Mouse (Mus musculus): ENCODE data around the gene Rplp0. TPM values are rescaled to one million over a fixed set of nuclear protein-coding genes. Genes with fewer than 3 reads are reported as not detected.

The Rplp0 gene
- polyA plus RNA-seq, 1 experiment from 2014 or later, result 1,000 TPM

DNA sequence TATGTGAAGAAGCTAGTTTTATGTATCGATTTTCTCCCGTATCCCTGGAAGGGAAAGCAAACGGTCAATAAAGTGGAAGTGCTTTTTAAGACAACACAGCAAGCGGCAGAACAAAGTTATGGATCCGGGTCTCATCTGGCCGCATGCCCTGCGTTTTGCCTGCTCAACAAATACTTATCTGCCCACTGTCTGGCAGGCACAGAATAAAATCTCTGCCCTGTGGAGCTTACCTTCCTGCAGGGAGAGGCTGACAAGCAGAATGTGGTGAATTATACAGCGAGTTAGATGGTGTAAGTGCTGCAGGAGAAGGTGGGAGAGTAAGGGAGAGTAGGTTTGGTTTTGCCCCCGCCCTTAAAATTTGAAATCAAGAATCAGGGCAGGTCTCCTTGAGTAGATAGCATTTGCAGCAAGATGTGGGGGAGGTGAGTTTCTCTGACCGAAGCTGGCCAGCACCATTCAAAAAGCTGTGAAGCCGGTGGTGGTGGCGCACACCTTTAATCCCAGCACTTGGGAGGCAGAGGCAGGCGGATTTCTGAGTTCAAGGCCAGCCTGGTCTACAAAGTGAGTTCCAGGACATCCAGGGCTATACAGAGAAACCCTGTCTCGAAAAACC, 979 bp upstream of the Rplp0 start:
- no peak for ATAC-seq (ENCODE audit: low FRiP score)
- 90% methylated on average over 14 of the region's 14 CpGs for WGBS
- H3K4me2 ChIP-seq (replicated peaks), result no peak overlapping the region
- H3K27me3 ChIP-seq (ENCODE audit: control insufficient read depth, insufficient read depth, low read length), result no peaks in the 10 kb centered on the region
- no peak overlapping the region for H3K4me3 ChIP-seq (replicated peaks; ENCODE audit: low read length)
- no peak for DNase-seq (ENCODE audit: low spot score)
- peaks cover 44% of the 10 kb centered on the region for H3K36me3 ChIP-seq (replicated peaks; ENCODE audit: control insufficient read depth, insufficient read depth)
- no peaks in the 10 kb centered on the region for H3K9me3 ChIP-seq (ENCODE audit: control insufficient read depth, low read length)
- no peak overlapping the region for H3K27ac ChIP-seq
- no peak overlapping the region for H3K9ac ChIP-seq
- H3K4me1 ChIP-seq (replicated peaks; ENCODE audit: control insufficient read depth, insufficient read depth, low read length), result peaks cover 10% of the 10 kb centered on the region

GRCm38 (mm10) chr5:115560336-115560905, 1.2 kb downstream of the Rplp0 start:
- 44% methylated on average over 13 of the region's 13 CpGs for WGBS
- H3K4me2 ChIP-seq (replicated peaks), result peak overlapping the region; percentile 65
- DNase-seq (ENCODE audit: low spot score) (no peak), ATAC-seq (ENCODE audit: low FRiP score) (no peak)
- peak overlapping the region; percentile 91 for H3K4me3 ChIP-seq (replicated peaks; ENCODE audit: low read length)
- H3K4me1 ChIP-seq (replicated peaks; ENCODE audit: control insufficient read depth, insufficient read depth, low read length), result peaks cover 19% of the 10 kb centered on the region
- H3K9ac ChIP-seq, result peak overlapping the region; percentile 97
- H3K36me3 ChIP-seq (replicated peaks; ENCODE audit: control insufficient read depth, insufficient read depth), result peaks cover 41% of the 10 kb centered on the region
- H3K27ac ChIP-seq, result no peak overlapping the region; the same call in 1 of the 2 replicates
- H3K27me3 ChIP-seq (ENCODE audit: control insufficient read depth, insufficient read depth, low read length), result no peaks in the 10 kb centered on the region
- no peaks in the 10 kb centered on the region for H3K9me3 ChIP-seq (ENCODE audit: control insufficient read depth, low read length)

GRCm38 (mm10) chr5:115563771-115564585, 4.7 kb downstream of the Rplp0 start:
- ATAC-seq (ENCODE audit: low FRiP score) (no peak), DNase-seq (ENCODE audit: low spot score) (no peak)
- H3K4me1 ChIP-seq (replicated peaks; ENCODE audit: control insufficient read depth, insufficient read depth, low read length), result peaks cover 27% of the 10 kb centered on the region
- no peak overlapping the region for H3K4me3 ChIP-seq (replicated peaks; ENCODE audit: low read length)
- H3K36me3 ChIP-seq (replicated peaks; ENCODE audit: control insufficient read depth, insufficient read depth), result peaks cover 41% of the 10 kb centered on the region
- H3K9me3 ChIP-seq (ENCODE audit: control insufficient read depth, low read length), result no peaks in the 10 kb centered on the region
- H3K27ac ChIP-seq, result no peak overlapping the region; the same call in 1 of the 2 replicates
- H3K27me3 ChIP-seq (ENCODE audit: control insufficient read depth, insufficient read depth, low read length), result no peaks in the 10 kb centered on the region
- peak overlapping the region; percentile 90 for H3K4me2 ChIP-seq (replicated peaks)
- WGBS, result 43% methylated on average over 5 of the region's 5 CpGs
- H3K9ac ChIP-seq, result no peak overlapping the region

- DNase-seq (ENCODE audit: low spot score) (peak; percentile 77), ATAC-seq (ENCODE audit: low FRiP score) (peak; percentile 90)
- H3K36me3 ChIP-seq (replicated peaks; ENCODE audit: control insufficient read depth, insufficient read depth), result peaks cover 41% of the 10 kb centered on the region
- H3K4me1 ChIP-seq (replicated peaks; ENCODE audit: control insufficient read depth, insufficient read depth, low read length), result peaks cover 27% of the 10 kb centered on the region
- peak within 1 kb of the TSS; percentile 81 for H3K27ac ChIP-seq
- no peaks in the 10 kb centered on the region for H3K27me3 ChIP-seq (ENCODE audit: control insufficient read depth, insufficient read depth, low read length)
- H3K9ac ChIP-seq, result peak within 1 kb of the TSS; percentile 92
- H3K4me2 ChIP-seq (replicated peaks), result peak within 1 kb of the TSS; percentile 90
- 3% methylated on average over 53 of the region's 55 CpGs for WGBS
- H3K4me3 ChIP-seq (replicated peaks; ENCODE audit: low read length), result peak within 1 kb of the TSS; percentile 97
- H3K9me3 ChIP-seq (ENCODE audit: control insufficient read depth, low read length), result no peaks in the 10 kb centered on the region
These were observed 5.6 kb downstream of the Rplp0 start, which contains the start of gene Gcn1l1 for GRCm38 (mm10) chr5:115564737-115565393. TSS of gene Gcn1l1 (plus strand) at chr5:115565254.

DNA sequence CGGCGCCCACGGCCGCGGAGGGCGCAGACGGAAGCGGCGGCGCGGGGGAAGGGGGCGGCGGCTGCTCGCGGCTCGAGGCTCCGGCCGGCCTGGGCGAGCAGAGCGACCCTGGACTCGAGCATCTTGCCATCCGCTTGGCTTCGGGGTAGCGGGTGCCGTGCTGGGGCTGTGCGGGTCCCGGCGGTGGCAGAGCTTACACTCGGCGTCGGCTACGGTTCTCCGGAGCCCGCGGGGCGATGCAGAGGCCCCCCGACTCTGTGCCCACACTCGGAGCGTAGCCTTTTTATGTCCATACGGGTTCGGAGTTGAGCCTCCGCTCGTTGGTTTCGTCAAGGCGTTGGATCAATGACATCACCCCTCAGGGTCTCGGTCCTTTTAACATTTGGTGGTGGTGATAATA, 6.1 kb downstream of the Rplp0 start:
- no peaks in the 10 kb centered on the region for H3K9me3 ChIP-seq (ENCODE audit: control insufficient read depth, low read length)
- H3K4me2 ChIP-seq (replicated peaks), result peak overlapping the region; percentile 90
- peak overlapping the region; percentile 81 for H3K27ac ChIP-seq
- H3K4me1 ChIP-seq (replicated peaks; ENCODE audit: control insufficient read depth, insufficient read depth, low read length), result peaks cover 23% of the 10 kb centered on the region
- H3K4me3 ChIP-seq (replicated peaks; ENCODE audit: low read length), result peak overlapping the region; percentile 97
- H3K9ac ChIP-seq, result peak overlapping the region; percentile 92
- ATAC-seq (ENCODE audit: low FRiP score) (peak; percentile 41; the same call in 1 of the 2 replicates), DNase-seq (ENCODE audit: low spot score) (no peak)
- no peaks in the 10 kb centered on the region for H3K27me3 ChIP-seq (ENCODE audit: control insufficient read depth, insufficient read depth, low read length)
- under 1% methylated on average over 27 of the region's 46 CpGs for WGBS
- H3K36me3 ChIP-seq (replicated peaks; ENCODE audit: control insufficient read depth, insufficient read depth), result peaks cover 40% of the 10 kb centered on the region

GRCm38 (mm10) chr5:115568681-115569080, 9.4 kb downstream of the Rplp0 start:
- WGBS, result 41% methylated on average over 10 of the region's 10 CpGs
- ATAC-seq (ENCODE audit: low FRiP score) (no peak), DNase-seq (ENCODE audit: low spot score) (no peak)
- peaks cover 17% of the 10 kb centered on the region for H3K4me1 ChIP-seq (replicated peaks; ENCODE audit: control insufficient read depth, insufficient read depth, low read length)
- no peaks in the 10 kb centered on the region for H3K9me3 ChIP-seq (ENCODE audit: control insufficient read depth, low read length)
- H3K27ac ChIP-seq, result no peak overlapping the region
- no peak overlapping the region for H3K4me2 ChIP-seq (replicated peaks)
- no peaks in the 10 kb centered on the region for H3K27me3 ChIP-seq (ENCODE audit: control insufficient read depth, insufficient read depth, low read length)
- peaks cover 34% of the 10 kb centered on the region for H3K36me3 ChIP-seq (replicated peaks; ENCODE audit: control insufficient read depth, insufficient read depth)
- no peak overlapping the region for H3K9ac ChIP-seq
- no peak overlapping the region for H3K4me3 ChIP-seq (replicated peaks; ENCODE audit: low read length)

- Histone ChIP-seq H3K9me3 (ENCODE audit: control insufficient read depth, low read length) (no peaks in the 10 kb centered on the region), H3K4me2 (replicated peaks) (no peak overlapping the region), H3K27ac (no peak overlapping the region), H3K36me3 (replicated peaks; ENCODE audit: control insufficient read depth, insufficient read depth) (peaks cover 34% of the 10 kb centered on the region), H3K4me1 (replicated peaks; ENCODE audit: control insufficient read depth, insufficient read depth, low read length) (peaks cover 15% of the 10 kb centered on the region), H3K9ac (no peak overlapping the region), H3K27me3 (ENCODE audit: control insufficient read depth, insufficient read depth, low read length) (no peaks in the 10 kb centered on the region), H3K4me3 (replicated peaks; ENCODE audit: low read length) (no peak overlapping the region)
- 81% methylated on average over 11 of the region's 11 CpGs for WGBS
- no peak for ATAC-seq (ENCODE audit: low FRiP score)
- no peak for DNase-seq (ENCODE audit: low spot score)
These were observed 10.0 kb downstream of the Rplp0 start for GRCm38 (mm10) chr5:115569308-115569707.

DNA sequence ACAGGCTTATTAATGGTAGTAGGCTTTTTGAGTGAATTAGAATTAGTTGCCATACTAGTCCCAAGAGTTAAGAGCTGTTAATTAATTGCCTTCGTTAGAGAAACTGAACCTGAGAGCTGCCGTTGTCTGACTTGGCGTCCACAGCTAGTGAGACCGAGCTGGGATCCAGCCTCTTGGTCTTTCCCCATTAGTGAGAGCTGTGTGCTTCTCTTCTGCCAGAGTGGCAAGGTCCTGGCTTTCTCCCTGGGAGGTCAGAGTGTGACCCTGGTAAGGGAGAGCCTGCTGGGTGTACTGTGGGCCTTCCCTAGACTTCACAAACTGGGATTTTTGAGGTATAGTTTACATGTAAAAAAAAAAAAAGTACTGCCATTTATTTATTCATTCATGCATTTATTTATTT, 10.5 kb downstream of the Rplp0 start:
- Histone ChIP-seq H3K4me2 (replicated peaks) (no peak overlapping the region), H3K36me3 (replicated peaks; ENCODE audit: control insufficient read depth, insufficient read depth) (peaks cover 38% of the 10 kb centered on the region), H3K9ac (no peak overlapping the region), H3K27ac (no peak overlapping the region), H3K27me3 (ENCODE audit: control insufficient read depth, insufficient read depth, low read length) (no peaks in the 10 kb centered on the region), H3K4me1 (replicated peaks; ENCODE audit: control insufficient read depth, insufficient read depth, low read length) (peaks cover 11% of the 10 kb centered on the region), H3K9me3 (ENCODE audit: control insufficient read depth, low read length) (no peaks in the 10 kb centered on the region), H3K4me3 (replicated peaks; ENCODE audit: low read length) (no peak overlapping the region)
- WGBS, result 77% methylated on average over 4 of the region's 4 CpGs
- DNase-seq (ENCODE audit: low spot score) (no peak), ATAC-seq (ENCODE audit: low FRiP score) (no peak)

GRCm38 (mm10) chr5:115571086-115571485, 11.8 kb downstream of the Rplp0 start:
- no peak overlapping the region for H3K4me3 ChIP-seq (replicated peaks; ENCODE audit: low read length)
- no peak for DNase-seq (ENCODE audit: low spot score)
- H3K4me2 ChIP-seq (replicated peaks), result no peak overlapping the region

More at GRCm38 (mm10) chr5:115571086-115571485, 11.8 kb downstream of the Rplp0 start:
- H3K9ac ChIP-seq, result no peak overlapping the region
- H3K36me3 ChIP-seq (replicated peaks; ENCODE audit: control insufficient read depth, insufficient read depth), result peaks cover 51% of the 10 kb centered on the region
- WGBS, result 95% methylated on average over 7 of the region's 7 CpGs
- H3K27me3 ChIP-seq (ENCODE audit: control insufficient read depth, insufficient read depth, low read length), result no peaks in the 10 kb centered on the region
- ATAC-seq (ENCODE audit: low FRiP score), result no peak
- H3K4me1 ChIP-seq (replicated peaks; ENCODE audit: control insufficient read depth, insufficient read depth, low read length), result peaks cover 3% of the 10 kb centered on the region
- H3K27ac ChIP-seq, result no peak overlapping the region
- H3K9me3 ChIP-seq (ENCODE audit: control insufficient read depth, low read length), result no peaks in the 10 kb centered on the region

All from hindbrain, embryonic 14.5 days (tissue).